9 mouse cellular contexts compared by ENCODE assay signal in genomic region chr6:64683974-64684373, GRCm38 (mm10). TPM values are rescaled to one million over a fixed set of nuclear protein-coding genes. Genes with fewer than 3 reads are reported as not detected.
A peak's percentile ranks its signal among the peaks of the same experiment; 100 is the strongest.
DNase-seq lines count a peak whose midpoint lies in the region; ATAC-seq and TF ChIP-seq lines count a peak whose summit lies in the region.
"Had no signal": no experiment of that assay in that cellular context is flagged by ENCODE, and none has a peak within 500 bp of the region (broad histone marks: within the 10 kb centered on the region; RNA-seq: fewer than 3 reads in every experiment).

No protein-coding gene starts in this region.

- H3K27ac ChIP-seq in kidney, embryonic 14.5 days (ENCODE audit: low read depth, low read length) = no peak overlapping the region
- H3K27ac ChIP-seq in embryonic facial prominence, embryonic 14.5 days (replicated peaks; ENCODE audit: low read depth, low read length) = no peak overlapping the region
- no peak overlapping the region for H3K27ac ChIP-seq in small intestine, adult 2 months (ENCODE audit: insufficient read depth, low read depth, low read length)

- 0 out of 2 replicates have a peak, but pooled peaks cover 4% of the 10 kb centered on the region for H3K4me1 ChIP-seq in kidney, embryonic 14.5 days (ENCODE audit: control insufficient read depth, insufficient read depth, low read length)
- no peaks in the 10 kb centered on the region for H3K4me1 ChIP-seq in embryonic facial prominence, embryonic 14.5 days (ENCODE audit: control insufficient read depth, insufficient read depth, low read length)
- no peaks in the 10 kb centered on the region for H3K4me1 ChIP-seq in small intestine, adult 2 months (ENCODE audit: control insufficient read depth, insufficient read depth, insufficient read length, low read length)

- DNase-seq in kidney, adult 18-20 months = peak; percentile 14
- peak; percentile 7 for DNase-seq in adipocyte (ENCODE audit: low spot score)
- DNase-seq in embryonic facial prominence, embryonic 14.5 days (ENCODE audit: low spot score) = peak; percentile 9
- DNase-seq in kidney, postnatal 14 days = peak; percentile 17
- peak; percentile 26 for DNase-seq in lung, postnatal 10 days

- H3K27me3 ChIP-seq in kidney, embryonic 14.5 days (ENCODE audit: control insufficient read depth, insufficient read depth, low read length) = 0 out of 2 replicates have a peak, but pooled peaks cover 5% of the 10 kb centered on the region
- peaks cover 6% of the 10 kb centered on the region; the same call in 1 of the 2 replicates for H3K27me3 ChIP-seq in embryonic facial prominence, embryonic 14.5 days (replicated peaks; ENCODE audit: control insufficient read depth, insufficient read depth, low read length)
- H3K27me3 ChIP-seq in small intestine, adult 2 months (ENCODE audit: control insufficient read depth, insufficient read depth, low read length) = no peaks in the 10 kb centered on the region

- H3K9ac ChIP-seq in kidney, embryonic 14.5 days (ENCODE audit: low read depth, low read length) = no peak overlapping the region
- H3K9ac ChIP-seq in embryonic facial prominence, embryonic 14.5 days (ENCODE audit: low read depth, low read length) = no peak overlapping the region

- TF ChIP-seq POLR2A in small intestine, adult 2 months (IDR thresholded peaks at IDR 0.05; ENCODE audit: low read depth, low read length) = no peak

- H3K36me3 ChIP-seq in kidney, embryonic 14.5 days (ENCODE audit: control insufficient read depth, insufficient read depth, low read length) = no peaks in the 10 kb centered on the region
- no peaks in the 10 kb centered on the region for H3K36me3 ChIP-seq in embryonic facial prominence, embryonic 14.5 days (ENCODE audit: control insufficient read depth, insufficient read depth, low read length)
- no peaks in the 10 kb centered on the region for H3K36me3 ChIP-seq in small intestine, adult 2 months (ENCODE audit: control insufficient read depth, insufficient read depth, low read length)

- H3K4me2 ChIP-seq in kidney, embryonic 14.5 days (replicated peaks; ENCODE audit: low read depth, low read length) = no peak overlapping the region
- H3K4me2 ChIP-seq in embryonic facial prominence, embryonic 14.5 days (ENCODE audit: low read depth, low read length) = no peak overlapping the region

- no peak; the same call in 1 of the 2 replicates for ATAC-seq in kidney, embryonic 14.5 days (ENCODE audit: low FRiP score, low TSS enrichment)
- ATAC-seq in embryonic facial prominence, embryonic 14.5 days (ENCODE audit: low read depth) = peak; percentile 55; the same call in 1 of the 2 replicates
- ATAC-seq in erythroblast, adult 5-6 weeks (replicated peaks; ENCODE audit: low FRiP score, poor library complexity, severe bottlenecking) = no peak

- TF ChIP-seq CTCF in small intestine, adult 2 months (IDR thresholded peaks at IDR 0.05; ENCODE audit: extremely low read depth, insufficient read length, insufficient replicate concordance, low read depth, low read length) = peak; percentile 39; the same call in 1 of the 2 replicates

- no peak overlapping the region for H3K4me3 ChIP-seq in kidney, embryonic 14.5 days (ENCODE audit: low read length)
- no peak overlapping the region for H3K4me3 ChIP-seq in embryonic facial prominence, embryonic 14.5 days (ENCODE audit: low read depth, low read length)
- H3K4me3 ChIP-seq in small intestine, adult 2 months (ENCODE audit: low read depth, low read length) = no peak overlapping the region

- H3K9me3 ChIP-seq in kidney, embryonic 14.5 days (ENCODE audit: control insufficient read depth, low read length) = no peaks in the 10 kb centered on the region
- no peaks in the 10 kb centered on the region for H3K9me3 ChIP-seq in embryonic facial prominence, embryonic 14.5 days (ENCODE audit: control insufficient read depth, low read length)

- 41% methylated on average over 9 of the region's 9 CpGs for WGBS in kidney, embryonic 14.5 days
- WGBS in embryonic facial prominence, embryonic 14.5 days = 30% methylated on average over 9 of the region's 9 CpGs
- WGBS in small intestine, adult 2 months = 37% methylated on average over 9 of the region's 9 CpGs

RNA-seq across cellular contexts. Expression of gene Atoh1, which starts 45.0 kb away (rescaled TPM):
- polyA plus RNA-seq in kidney, embryonic 14.5 days (2014; fragmentation: Nextera tagmentation; extraction: Ambion mirVana) = not detected in 2 replicates
- polyA plus RNA-seq in embryonic facial prominence, embryonic 14.5 days (2014; fragmentation: Nextera tagmentation; extraction: Ambion mirVana) = 0.66 and 0.68 TPM in 2 replicates
- 8.2 and 26.8 TPM in 2 replicates for polyA plus RNA-seq in small intestine, adult 2 months (2012; rRNA removed)
- not detected in 2 replicates for total RNA-seq in erythroblast, adult 5-6 weeks (2015; ENCODE audit: low replicate concordance)
- total RNA-seq in erythroblast, adult 5-6 weeks (2017; ENCODE audit: low replicate concordance) = not detected in 2 replicates
- polyA plus RNA-seq: stomach, embryonic 14.5 days had no signal
